Mouse (Mus musculus) left cerebral cortex, adult 18-20 months (tissue): ENCODE results near the gene Hsf5. TPM values are rescaled to one million over a fixed set of nuclear protein-coding genes. Genes with fewer than 3 reads are reported as not detected.

Experiments used
- DNase-seq, 2 experiments: peaks; one replicate each; pipeline ENCODE4 v3.0.0; 2021 to 2022; ENCODE audit warnings: low spot score in 2 of 2, mixed read lengths in 1 of 2
- long read RNA-seq, 2 experiments: library from polyadenylated mRNA; stranded (forward); transcript quantifications; one replicate each; pipeline ENCODE4 v2.0.0; 2021
- total RNA-seq, 2 experiments: library from RNA; stranded (reverse); gene quantifications; 2 replicates each; pipeline ENCODE4 v1.2.3; 2021

Hsf5 gene
- under 1 TPM; 0.49 to 0.58 TPM for total RNA-seq
- long read RNA-seq, experiment 1 = 0 reads
- long read RNA-seq, experiment 2 = 0 reads

DNA sequence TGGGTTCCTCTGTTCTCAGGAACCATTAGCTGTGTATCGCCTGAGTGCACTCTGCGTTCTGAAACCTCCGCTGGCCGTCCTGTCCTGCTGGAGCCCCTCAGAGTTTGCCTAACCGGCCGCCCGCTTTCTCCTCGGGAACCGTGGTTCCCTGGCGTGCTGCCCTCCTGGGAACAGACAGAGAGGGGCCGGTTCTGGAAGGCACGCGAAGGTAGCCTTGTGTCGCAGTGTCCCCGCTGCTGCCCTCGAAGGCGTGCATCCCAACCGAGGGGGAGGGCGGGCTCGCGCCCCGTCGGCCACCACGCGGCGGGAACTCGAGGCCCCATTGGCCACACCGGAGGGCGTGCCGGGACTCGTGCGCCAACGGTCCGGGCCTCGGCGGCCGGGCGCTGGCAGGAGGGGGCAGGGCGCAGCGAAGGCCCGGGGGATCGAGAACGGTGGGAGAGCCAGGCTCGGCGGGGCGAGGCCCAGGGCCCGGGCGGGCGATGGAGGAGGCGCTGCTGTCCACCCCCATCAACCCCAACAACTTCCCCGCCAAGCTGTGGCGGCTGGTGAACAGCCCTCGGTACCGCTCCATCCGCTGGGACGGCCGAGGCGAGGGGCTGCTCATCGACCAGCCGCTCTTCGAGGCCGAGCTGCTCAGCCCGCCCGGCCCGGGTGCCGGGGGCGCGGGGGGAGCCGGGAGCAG lies at the start of gene Hsf5:
Gene Hsf5 (plus strand): TSS at position 375 of the 685 bp plus-strand sequence.
- DNase-seq = no peak

DNA sequence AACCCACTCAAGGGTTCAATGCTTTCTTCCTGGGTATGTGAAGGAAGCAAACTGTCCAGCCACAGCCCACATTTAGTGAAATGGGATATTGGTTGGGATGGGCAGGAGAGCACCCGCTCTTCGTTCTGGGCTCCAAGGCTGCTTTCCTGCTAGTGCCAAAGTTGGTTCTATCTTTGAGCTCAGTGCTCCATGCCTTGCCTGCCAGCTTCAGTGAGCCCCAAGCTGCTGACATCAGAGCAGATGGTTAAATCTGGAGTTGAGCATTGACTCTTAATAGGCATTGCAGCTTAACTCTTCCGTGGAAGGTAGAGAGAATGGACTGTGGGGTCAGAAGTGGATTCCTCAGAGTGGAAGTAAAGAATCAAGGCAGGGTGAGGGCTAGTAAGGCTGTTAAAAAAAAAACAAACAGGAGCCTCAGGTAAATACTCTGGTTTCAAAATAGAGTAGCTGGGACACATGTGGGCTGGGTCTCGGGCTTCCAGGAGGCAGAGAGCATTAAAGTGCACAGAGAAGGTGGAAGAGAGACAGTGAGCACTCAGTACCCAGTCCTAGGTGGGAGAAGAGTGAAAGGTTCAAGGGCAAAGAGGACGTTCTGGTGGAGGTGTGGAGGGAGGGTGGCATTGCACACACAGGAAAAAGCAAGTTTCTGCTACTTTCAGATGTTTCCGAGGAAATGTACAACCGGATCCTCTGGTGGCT lies 48.6 kb upstream of the Hsf5 start, which contains the start of gene Sept4:
Gene Sept4 (plus strand): TSS at position 649 of the 699 bp plus-strand sequence.
- no peak for DNase-seq

DNA sequence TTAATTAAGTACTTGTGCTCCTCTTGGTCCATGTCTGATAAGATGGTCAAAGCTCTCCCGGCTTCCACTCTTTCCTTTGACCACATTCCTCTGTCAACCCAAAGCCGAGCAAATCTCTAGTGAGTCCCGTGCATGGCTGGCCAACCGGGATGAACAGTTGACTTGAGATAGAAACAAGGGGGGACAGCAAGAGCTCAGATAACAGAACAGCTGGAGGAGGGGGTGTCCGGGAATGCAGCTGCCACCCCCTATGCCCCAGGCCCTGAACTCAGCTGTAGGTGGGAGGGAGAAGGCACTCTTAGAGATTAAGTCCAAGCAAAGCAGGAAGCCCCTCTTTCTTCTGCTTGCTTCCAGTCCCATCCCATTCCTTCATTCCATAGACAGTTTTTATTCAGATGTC lies 46.2 kb upstream of the Hsf5 start:
- DNase-seq = no peak

DNA sequence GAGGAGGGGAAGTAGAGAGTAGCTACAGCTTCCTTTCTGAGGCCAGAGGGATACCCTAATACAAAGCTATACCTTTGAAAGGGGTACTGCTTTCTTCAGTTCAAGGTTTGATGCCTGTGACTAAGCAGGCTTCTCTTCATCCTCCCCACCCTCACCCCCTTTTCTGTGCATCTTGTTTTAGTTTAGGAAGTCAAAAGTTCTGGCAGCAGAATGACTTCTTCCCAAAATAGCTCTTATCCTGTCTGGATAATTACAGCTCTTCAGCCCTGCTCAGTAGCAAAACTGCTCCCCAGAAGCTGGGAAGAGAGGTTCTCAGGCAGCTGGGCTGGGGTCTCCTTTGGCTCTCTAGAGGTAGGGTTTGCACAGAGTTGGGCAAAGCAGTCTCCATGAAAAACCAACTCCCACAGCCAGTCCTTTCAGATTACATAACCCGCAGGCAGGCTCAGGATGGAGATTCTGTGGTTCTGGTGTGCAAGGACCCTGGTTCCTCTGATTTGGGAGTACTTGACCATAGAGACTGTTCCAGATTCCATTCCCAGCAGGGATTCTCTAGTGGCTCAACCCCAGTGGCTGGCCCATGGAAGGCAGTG lies 45.5 kb upstream of the Hsf5 start:
- no peak for DNase-seq

DNA sequence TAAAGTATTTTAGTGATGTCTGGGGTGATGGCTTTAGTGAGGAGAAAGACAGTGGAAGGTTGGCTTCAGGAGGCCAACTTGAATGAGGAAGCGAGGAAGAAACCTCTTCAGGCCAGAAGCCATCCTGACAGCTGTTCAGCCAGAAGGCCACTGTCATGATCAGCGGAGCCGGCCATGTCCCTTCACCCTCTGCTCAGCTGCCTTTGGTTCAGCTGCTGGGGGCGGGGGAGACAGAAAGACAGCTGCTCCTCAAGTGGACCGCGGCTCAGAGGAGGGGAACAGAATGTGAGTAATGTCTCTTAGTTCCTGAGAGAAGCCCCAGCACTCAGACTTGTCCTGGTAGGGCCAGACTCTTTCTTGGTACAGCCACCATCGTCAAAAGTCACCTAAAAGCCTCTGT lies 43.2 kb upstream of the Hsf5 start:
- DNase-seq = no peak

DNA sequence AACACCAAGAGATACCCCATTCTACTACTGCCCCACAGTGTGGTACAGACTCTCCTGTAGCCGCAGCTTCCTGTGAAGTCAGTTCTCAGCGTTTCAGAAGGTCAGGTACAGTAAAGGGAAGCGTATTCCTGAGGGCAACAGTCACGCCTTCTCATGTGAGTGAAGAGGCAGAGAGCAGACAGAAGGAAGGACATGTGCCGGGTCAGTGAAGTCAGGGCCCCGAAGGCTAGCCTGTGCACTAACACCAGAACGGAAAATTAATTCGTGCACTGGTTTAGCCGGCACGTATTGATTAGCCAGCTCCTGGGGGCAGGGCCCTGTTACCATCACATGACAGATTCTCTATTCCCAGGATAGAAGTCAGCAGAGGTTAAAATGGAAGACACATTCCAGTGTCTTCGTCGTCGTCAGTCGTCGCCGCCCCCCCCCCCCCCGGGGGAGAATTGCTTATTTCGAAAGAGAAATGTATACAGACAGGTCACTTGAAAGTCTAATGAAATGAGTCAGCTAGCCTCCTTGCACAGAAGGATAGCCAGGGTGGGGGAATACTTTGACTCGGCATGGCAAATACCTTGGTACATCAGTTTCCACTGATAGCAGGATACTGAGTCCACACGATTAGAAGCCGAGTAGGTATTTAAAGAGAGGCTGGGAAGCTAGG lies 42.3 kb upstream of the Hsf5 start:
- no peak for DNase-seq

DNA sequence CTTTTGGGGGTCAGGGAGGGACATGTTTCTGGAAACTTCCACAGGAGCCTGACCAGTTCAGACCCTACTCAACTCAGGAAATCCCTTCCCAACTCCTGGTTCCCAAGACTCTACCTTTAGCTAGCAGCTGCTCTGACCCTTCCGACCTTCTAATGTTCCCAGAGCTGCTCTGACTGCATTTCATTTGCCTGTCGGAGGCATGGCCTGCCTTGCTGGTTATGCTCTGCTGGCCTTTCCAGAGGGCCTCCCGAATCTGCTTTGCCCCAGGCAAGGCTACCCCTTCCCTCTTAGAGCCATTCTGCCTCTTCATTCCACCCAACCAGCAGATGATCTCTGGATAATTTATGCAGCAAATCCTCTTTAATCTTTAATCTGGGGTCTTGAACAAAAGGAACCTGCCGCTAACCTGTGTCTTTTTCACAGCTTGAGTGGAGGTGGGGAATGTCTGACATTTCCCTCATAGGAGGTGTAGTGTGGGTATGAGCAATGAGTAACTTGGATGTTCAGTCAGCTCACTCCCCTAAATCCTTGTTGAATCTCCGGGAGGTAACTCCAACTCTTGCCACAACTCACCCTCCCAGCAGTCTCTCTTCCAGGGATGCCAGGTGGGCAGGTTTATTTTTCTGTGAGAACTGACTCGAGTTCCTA lies 39.2 kb upstream of the Hsf5 start:
- DNase-seq = no peak

DNA sequence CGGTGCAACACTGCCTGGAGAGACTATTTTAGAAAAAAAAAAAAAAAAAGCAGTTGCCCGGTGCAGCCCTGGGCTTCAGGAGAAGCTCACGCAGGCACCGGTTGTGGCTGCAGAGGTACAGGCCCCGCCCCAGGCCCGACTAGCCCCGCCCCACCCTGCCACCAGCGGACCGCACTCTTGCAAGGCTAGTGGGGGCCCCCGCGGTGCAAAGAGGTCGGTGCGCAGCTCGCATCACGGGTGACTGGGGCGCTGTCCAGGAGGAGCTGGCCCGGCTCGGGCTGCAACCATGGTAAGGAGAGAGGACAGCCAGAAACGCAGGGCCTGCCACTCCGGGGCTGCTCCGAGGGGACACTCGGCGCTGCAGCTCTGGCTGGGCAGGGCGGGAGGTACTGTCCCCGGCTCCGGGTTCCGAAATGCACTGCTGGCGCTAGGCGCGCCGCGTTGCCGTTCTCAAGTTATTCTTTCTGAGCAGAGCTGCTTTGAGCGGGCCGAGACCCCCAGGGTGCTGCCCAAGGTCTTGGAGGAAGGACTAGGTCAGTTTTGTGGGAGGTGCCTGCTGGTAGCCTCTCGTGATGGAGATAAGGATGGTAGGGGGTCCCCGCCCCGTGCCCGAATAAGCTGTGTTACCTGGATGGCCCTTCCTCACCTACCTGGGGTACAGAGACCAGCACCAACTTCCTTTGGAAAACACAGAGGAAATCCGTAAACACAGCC lies 38.6 kb upstream of the Hsf5 start:
- DNase-seq = peak; percentile 65 to 77

DNA sequence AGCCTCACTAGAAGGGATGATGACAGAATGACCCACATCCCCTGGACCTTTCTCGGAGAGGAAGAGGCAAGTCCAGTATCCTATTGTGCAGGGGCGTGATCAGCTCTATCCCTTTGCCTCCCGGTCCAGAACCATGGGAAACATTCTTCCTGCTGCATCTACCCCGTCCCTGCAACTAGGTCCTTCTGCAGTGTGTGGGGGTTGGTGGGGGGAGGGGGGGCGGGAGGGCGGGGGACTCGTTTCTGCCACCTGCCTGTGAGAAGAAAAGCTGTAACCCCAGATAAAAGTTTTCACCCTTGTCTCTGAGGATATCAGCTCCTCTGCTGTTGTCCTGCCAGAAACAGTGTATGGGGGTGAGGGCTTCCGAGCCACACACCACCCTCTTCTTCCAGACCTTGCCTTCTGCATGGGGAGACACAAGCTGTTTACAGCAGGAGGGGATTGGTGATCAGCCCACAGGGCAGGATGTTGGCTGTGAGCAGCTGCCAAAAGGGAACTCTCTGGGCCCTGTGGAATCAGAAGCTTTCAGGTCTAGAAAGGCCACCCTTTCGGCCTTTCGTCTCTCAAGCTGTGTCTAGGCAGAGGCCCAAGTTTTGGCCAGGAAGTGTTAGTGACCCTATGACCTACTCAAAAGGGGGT lies 37.9 kb upstream of the Hsf5 start:
- DNase-seq = no peak

DNA sequence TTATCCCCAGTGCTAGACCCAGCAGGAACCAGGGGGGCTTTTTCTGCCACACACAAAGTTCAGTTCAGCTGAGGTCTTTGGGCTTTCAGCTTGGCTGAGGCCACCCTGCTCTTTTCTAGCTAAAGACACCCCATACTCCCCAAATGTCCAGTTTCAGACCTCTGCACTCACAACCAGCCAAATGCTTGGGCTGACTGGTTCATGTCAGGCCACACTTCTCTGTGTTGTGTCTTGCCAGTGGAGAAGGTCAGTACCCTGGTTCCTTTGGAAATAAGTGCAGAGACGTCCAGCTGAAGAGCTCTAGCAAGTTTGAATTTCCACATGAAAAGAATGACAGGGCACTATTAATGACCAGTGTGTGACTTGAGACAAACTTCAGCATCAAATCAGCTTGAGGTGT lies 37.3 kb upstream of the Hsf5 start:
- no peak for DNase-seq

DNA sequence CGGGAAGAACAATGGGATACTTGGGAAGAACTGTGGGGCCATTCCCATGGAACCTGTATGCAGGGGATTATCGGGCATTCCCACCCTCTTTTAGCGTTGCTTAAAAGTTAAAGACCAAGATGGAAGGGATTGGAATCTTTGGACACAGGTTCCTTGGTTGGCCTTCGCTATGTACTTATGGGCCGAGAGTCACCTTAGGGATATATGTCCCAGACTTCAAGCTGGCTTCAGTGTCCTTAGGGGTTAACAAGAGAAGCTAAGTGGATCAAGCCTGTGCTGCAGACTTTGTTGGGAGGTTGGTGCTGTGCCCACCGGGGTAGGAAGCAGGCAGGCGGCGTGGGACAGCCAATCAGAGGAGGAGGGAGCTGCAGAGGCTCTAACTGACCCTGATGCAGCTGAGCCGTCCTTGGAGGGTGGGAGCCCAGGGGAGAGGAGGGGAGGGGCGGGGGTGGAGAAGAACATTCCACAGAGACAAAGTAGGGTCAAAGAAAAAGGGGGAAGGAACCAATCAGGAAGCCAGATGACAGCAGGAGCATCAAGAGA lies 36.4 kb upstream of the Hsf5 start:
- no peak for DNase-seq

DNA sequence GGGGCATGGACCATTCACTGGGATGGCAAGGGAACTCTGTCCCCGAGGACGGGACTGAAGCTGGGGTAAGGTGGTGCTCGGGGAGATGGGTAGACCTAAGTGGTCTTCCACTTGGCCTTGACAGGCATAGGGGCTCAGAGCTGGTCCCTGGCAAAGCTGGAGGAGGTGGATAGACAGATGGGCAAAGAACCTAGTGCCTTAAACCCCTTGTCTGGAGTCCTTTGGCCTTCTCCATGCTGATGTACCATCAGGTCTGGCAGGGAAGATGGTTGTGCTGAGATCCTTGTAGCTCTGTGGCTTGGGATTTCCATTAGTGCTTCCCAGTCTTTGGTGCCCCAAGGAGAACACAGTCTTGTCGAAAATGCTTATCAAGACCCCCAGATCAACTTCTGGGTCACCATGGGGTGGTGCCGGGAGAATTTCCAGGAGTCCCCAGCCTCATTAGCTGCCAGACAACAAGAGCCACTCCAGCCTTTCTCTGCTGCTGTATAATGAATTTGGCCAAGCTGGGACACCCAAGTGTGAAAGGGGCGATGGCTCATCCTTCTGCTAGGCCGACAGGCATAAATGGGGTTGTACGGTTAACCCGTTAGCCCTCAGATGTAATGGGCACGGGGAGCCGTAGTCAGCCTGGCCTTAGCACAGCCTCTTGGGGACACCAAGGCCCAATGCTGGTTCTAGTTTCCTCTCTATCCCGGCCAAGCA lies 35.7 kb upstream of the Hsf5 start:
- no peak for DNase-seq

DNA sequence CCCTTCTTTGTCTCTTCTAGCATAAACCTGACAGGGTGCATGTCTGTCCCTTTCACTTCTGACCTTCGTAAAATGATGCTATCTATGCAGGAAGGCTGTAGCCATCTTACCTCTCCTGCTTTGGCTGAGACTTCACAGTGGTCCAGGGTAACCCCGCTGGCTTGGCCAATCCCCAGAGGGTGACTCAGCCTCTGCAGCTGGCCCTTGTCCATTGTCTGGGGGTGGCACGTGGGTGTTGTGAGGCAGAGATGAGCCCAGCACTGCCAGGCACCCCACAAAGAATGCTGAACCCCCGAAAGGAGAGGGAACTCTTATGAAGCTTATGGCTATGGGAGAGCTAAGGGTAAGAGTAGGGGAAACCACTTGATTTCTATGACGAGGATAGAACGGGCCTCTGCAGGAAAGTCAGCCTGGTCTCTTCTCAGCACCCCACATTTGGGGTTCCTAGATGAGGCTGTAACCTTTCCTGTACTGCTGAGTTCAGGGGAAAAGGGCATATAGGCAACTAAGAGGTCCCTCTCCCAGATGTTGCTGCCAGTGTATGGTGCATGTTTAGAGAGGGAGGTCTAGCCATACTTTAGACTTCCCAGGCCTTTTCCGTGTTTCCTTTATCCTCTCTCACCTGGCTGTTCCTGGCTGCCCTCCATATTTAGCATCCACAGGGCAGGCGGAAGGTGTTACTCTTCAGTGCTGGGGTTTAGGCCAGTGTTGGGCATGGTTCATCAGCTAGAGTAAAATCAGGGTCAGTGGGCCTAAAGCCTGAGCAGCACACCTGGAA lies 34.8 kb upstream of the Hsf5 start:
- peak; percentile 50 to 68 for DNase-seq

DNA sequence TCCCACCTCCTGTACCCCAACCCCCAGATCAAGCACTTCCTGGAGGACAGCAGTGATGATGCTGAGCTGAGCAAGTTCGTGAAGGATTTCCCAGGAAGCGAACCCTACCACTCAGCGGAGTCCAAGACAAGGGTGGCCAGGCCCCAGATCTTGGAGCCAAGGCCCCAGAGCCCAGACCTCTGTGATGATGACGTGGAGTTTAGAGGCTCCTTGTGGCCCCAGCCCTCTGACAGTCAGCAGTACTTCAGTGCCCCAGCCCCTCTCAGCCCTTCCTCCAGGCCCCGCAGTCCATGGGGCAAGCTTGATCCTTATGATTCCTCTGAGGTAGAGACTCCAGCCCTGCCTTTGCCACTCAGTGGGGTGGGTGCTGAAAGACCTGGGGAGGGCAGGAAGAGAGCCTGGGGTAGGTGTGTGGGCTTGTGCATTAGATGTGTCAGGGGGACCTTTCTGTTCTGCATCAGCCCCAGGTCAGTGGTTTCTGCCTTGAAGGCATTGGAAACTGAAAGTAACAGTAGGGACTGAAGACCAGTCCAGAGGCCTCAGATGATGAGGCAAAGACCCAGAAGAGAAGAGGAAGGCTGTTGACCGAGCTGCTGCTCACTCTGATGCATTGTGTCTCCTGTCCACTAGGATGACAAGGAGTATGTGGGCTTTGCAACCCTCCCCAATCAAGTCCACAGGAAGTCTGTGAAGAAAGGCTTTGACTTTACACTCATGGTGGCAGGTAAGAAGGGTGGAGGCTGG lies 33.5 kb upstream of the Hsf5 start:
- no peak for DNase-seq

DNA sequence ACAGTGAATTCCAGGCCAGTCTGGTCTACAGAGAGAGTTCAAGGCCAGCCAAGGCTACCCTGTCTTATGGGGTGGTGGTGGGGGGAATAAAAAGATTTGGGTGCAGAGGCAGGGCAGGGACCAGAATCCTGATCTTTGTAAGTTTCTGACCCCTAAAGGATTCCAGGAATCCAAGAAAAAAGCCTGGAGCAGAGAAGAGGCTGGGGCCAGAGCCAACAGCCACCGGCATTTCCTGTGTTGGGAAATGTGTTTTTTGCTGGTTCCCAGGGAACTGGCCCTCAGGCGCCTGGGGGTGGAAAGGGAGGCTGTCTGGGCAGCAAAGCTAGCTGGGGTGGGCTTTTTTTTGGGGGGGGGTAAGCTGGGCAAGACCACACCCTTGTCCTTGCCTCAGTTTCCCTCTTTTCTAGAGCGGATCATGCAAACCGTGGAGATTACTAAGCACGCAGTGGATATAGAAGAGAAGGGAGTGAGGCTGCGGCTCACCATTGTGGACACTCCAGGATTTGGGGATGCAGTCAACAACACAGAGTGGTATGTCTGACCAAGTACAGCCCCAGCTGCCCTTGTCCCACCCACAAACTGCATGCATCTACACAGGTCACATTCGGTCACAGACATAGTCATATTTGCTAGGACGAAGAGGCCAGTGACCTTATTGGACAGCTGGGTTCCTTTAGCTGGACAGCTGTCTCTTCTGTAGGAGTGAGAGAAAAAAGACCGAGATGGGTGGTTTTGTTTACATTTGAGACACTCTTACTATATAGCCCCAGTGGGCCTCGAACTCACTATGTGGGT lies 32.1 kb upstream of the Hsf5 start:
- no peak for DNase-seq

DNA sequence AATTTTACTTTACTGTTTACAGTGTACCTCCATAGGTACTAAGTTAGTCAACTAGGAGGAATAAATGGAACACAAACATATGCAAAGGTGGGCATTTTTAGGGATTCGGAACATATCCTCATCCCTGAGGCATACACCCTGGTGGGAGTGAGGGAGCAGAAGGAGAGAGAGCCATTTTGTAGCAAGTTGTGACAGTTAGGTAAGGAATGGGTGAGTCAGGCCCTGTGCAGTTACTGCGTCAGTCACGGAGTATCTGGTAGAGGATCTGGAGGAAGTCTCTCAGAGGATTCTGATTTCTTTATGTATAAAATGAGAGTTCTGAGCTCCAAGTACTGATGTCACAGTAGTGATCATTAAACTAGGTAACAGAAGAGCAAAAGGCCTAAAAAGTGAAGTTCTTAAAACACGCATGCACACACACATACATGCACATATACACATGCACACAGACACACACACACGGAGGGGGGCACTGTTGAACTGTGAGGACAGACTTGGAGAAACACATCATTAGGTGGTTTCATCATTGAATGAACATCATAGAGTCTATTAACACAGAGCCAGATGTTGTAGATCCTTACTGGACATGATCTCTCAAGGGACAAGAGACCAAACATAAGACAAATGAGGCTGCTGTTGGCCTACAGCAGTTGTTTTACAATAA lies 29.6 kb upstream of the Hsf5 start:
- DNase-seq = no peak
